Mouse (Mus musculus) MEL (cell line): ENCODE measurements around the gene Igsf21. TPM values are rescaled to one million over a fixed set of nuclear protein-coding genes. Genes with fewer than 3 reads are reported as not detected.

Experiments used
- DNase-seq: peaks from one replicate; pipeline ENCODE4 v3.0.0; 2011; ENCODE audit warnings: low read depth, low spot score
- H3K27ac ChIP-seq: 2 replicates; pipeline ENCODE4 v1.5.1; 2012; ENCODE audit warnings: low read depth, mild to moderate bottlenecking, control low read depth, low read length, moderate library complexity; ENCODE audit not compliant: control insufficient read depth
- H3K27me3 ChIP-seq, 2 experiments: fragments of 150-350 bp in 1 of 2; sonication (generic) in 1 of 2; 2 replicates each; pipeline ENCODE4 v1.6.1; 2012; ENCODE audit warnings: low read length in 2 of 2, mild to moderate bottlenecking in 2 of 2, improper control_type of control experiment in 1 of 2, moderate library complexity in 1 of 2; ENCODE audit not compliant: insufficient read depth in 2 of 2, control insufficient read depth in 1 of 2
- H3K36me3 ChIP-seq, 2 experiments: 2 replicates each; pipeline ENCODE4 v1.6.1; 2012 to 2014; ENCODE audit warnings: low read length in 2 of 2, improper control_type of control experiment in 1 of 2, inconsistent platforms in 1 of 2, mild to moderate bottlenecking in 1 of 2; ENCODE audit not compliant: insufficient read depth in 2 of 2, control insufficient read depth in 1 of 2
- H3K4me1 ChIP-seq, 2 experiments: fragments of 150-350 bp in 1 of 2; sonication (generic) in 1 of 2; 2 replicates each; pipeline ENCODE4 v1.6.1; 2012; ENCODE audit warnings: low read length in 2 of 2, improper control_type of control experiment in 1 of 2, mild to moderate bottlenecking in 1 of 2; ENCODE audit not compliant: insufficient read depth in 2 of 2, control insufficient read depth in 1 of 2
- H3K4me3 ChIP-seq, 2 experiments: fragments of 150-350 bp in 1 of 2; sonication (generic) in 1 of 2; 2 replicates each; pipeline ENCODE4 v1.5.1; 2012; ENCODE audit warnings: low read depth in 2 of 2, low read length in 2 of 2, mild to moderate bottlenecking in 2 of 2, moderate library complexity in 2 of 2, control low read depth in 1 of 2, improper control_type of control experiment in 1 of 2; ENCODE audit not compliant: control insufficient read depth in 1 of 2, insufficient read depth in 1 of 2
- H3K79me2 ChIP-seq: 2 replicates; pipeline ENCODE4 v1.6.1; 2012; ENCODE audit warnings: mild to moderate bottlenecking, low read length, moderate library complexity; ENCODE audit not compliant: control insufficient read depth, poor library complexity, insufficient read depth
- H3K9ac ChIP-seq: 2 replicates; pipeline ENCODE4 v1.6.1; 2012; ENCODE audit warnings: low read depth, mild to moderate bottlenecking, control low read depth, low read length, moderate library complexity; ENCODE audit not compliant: control insufficient read depth, poor library complexity, severe bottlenecking
- H3K9me3 ChIP-seq: fragments of 150-350 bp; sonication (generic); replicated peaks from 2 replicates; pipeline ENCODE4 v1.6.1; 2012; ENCODE audit warnings: mild to moderate bottlenecking, low read length, improper control_type of control experiment, moderate library complexity; ENCODE audit not compliant: insufficient read depth
- CHD2 ChIP-seq: IDR thresholded peaks from 2 replicates; pipeline ENCODE4 v1.6.1; 2011; ENCODE audit warnings: low read length, improper control_type of control experiment
- CTCF ChIP-seq, 3 experiments: IDR thresholded peaks in 2 of 3; conservative IDR thresholded peaks in 1 of 3; 2 replicates each; pipeline ENCODE4 v1.5.1; 2011 to 2012; ENCODE audit warnings: low read length in 3 of 3, low read depth in 2 of 3, mild to moderate bottlenecking in 2 of 3, improper control_type of control experiment in 1 of 3, inconsistent platforms in 1 of 3, mixed read lengths in 1 of 3, moderate library complexity in 1 of 3; ENCODE audit not compliant: control insufficient read depth in 1 of 3, insufficient read depth in 1 of 3, poor library complexity in 1 of 3, severe bottlenecking in 1 of 3
- EP300 ChIP-seq, 2 experiments: IDR thresholded peaks; 2 replicates each; pipeline ENCODE4 v1.6.1; 2011; ENCODE audit warnings: improper control_type of control experiment in 2 of 2, low read length in 2 of 2, low read depth in 1 of 2, mild to moderate bottlenecking in 1 of 2
- ETS1 ChIP-seq: IDR thresholded peaks from 2 replicates; pipeline ENCODE4 v1.6.1; 2012; ENCODE audit warnings: low read depth, mild to moderate bottlenecking, inconsistent platforms, low read length, improper control_type of control experiment, moderate library complexity
- GABPA ChIP-seq: IDR thresholded peaks from 2 replicates; pipeline ENCODE4 v1.6.1; 2012; ENCODE audit warnings: low read depth, mild to moderate bottlenecking, inconsistent platforms, low read length, improper control_type of control experiment, moderate library complexity
- GATA1 ChIP-seq: IDR thresholded peaks from 2 replicates; pipeline ENCODE4 v1.6.1; 2011; ENCODE audit warnings: low read depth, low read length, improper control_type of control experiment
- JUND ChIP-seq: IDR thresholded peaks from 2 replicates; pipeline ENCODE4 v1.6.1; 2011; ENCODE audit warnings: low read depth, mild to moderate bottlenecking, improper control_type of control experiment, low read length
- KAT2A ChIP-seq: conservative IDR thresholded peaks from 2 replicates; pipeline ENCODE4 v1.6.1; 2012; ENCODE audit warnings: low read depth, low read length, improper control_type of control experiment, inconsistent platforms
- MAFK ChIP-seq: IDR thresholded peaks from 2 replicates; pipeline ENCODE4 v1.6.1; 2011; ENCODE audit warnings: low read depth, mild to moderate bottlenecking, low read length, improper control_type of control experiment, borderline replicate concordance
- MAX ChIP-seq: IDR thresholded peaks from 2 replicates; pipeline ENCODE4 v1.6.1; 2011; ENCODE audit warnings: low read length, improper control_type of control experiment
- MAZ ChIP-seq: IDR thresholded peaks from 2 replicates; pipeline ENCODE4 v1.6.1; 2012; ENCODE audit warnings: low read depth, mild to moderate bottlenecking, inconsistent platforms, low read length, improper control_type of control experiment
- MYB ChIP-seq: IDR thresholded peaks from 2 replicates; pipeline ENCODE4 v1.6.1; 2011; ENCODE audit warnings: mild to moderate bottlenecking, low read depth, low read length, improper control_type of control experiment
- MYC ChIP-seq: IDR thresholded peaks from 2 replicates; pipeline ENCODE4 v1.6.1; 2011; ENCODE audit warnings: low read depth, mild to moderate bottlenecking, low read length, improper control_type of control experiment, moderate library complexity
- NELFE ChIP-seq: IDR thresholded peaks from 2 replicates; pipeline ENCODE4 v1.6.1; 2011; ENCODE audit warnings: low read depth, low read length, improper control_type of control experiment
- POLR2AphosphoS2 ChIP-seq: IDR thresholded peaks from 2 replicates; pipeline ENCODE4 v1.6.1; 2011; ENCODE audit warnings: low read length, improper control_type of control experiment
- SIN3A ChIP-seq: IDR thresholded peaks from 2 replicates; pipeline ENCODE4 v1.6.1; 2012; ENCODE audit warnings: low read length, improper control_type of control experiment, inconsistent platforms
- TAL1 ChIP-seq: IDR thresholded peaks from 2 replicates; pipeline ENCODE4 v1.6.1; 2012; ENCODE audit warnings: mild to moderate bottlenecking, inconsistent platforms, low read length, moderate library complexity, mixed read lengths
- TBP ChIP-seq: IDR thresholded peaks from 2 replicates; pipeline ENCODE4 v1.8.0; 2011; ENCODE audit warnings: low read depth, low read length, improper control_type of control experiment
- USF2 ChIP-seq, 2 experiments: IDR thresholded peaks; 2 replicates each; pipeline ENCODE4 v1.6.1; 2011 to 2012; ENCODE audit warnings: improper control_type of control experiment in 2 of 2, low read length in 2 of 2, borderline replicate concordance in 1 of 2, inconsistent platforms in 1 of 2, low read depth in 1 of 2, mild to moderate bottlenecking in 1 of 2; ENCODE audit not compliant: insufficient read depth in 1 of 2
- ZNF384 ChIP-seq: IDR thresholded peaks from 2 replicates; pipeline ENCODE4 v1.6.1; 2012; ENCODE audit warnings: low read depth, mild to moderate bottlenecking, inconsistent platforms, low read length, improper control_type of control experiment
- polyA plus RNA-seq, 2 experiments: library from polyadenylated mRNA; stranded (reverse) in 1 of 2; unstranded in 1 of 2; fragments of >175 nt in 1 of 2; fragments of >200 nt in 1 of 2; gene quantifications; 2 replicates each; pipeline versions ENCODE4 v1.2.1 to v1.2.4; 2012; ENCODE audit warnings: low replicate concordance in 2 of 2, low read depth in 1 of 2; ENCODE audit not compliant: insufficient read length in 2 of 2, insufficient read depth in 1 of 2, missing spikeins in 1 of 2
- total RNA-seq: library from RNA; depleted of rRNA; stranded (reverse); fragments of 300-350 nt; gene quantifications from 2 replicates; pipeline ENCODE4 v1.2.3, GENCODE M21; 2012

Igsf21 gene
- total and polyA plus RNA-seq, 3 experiments: not detected

DNA sequence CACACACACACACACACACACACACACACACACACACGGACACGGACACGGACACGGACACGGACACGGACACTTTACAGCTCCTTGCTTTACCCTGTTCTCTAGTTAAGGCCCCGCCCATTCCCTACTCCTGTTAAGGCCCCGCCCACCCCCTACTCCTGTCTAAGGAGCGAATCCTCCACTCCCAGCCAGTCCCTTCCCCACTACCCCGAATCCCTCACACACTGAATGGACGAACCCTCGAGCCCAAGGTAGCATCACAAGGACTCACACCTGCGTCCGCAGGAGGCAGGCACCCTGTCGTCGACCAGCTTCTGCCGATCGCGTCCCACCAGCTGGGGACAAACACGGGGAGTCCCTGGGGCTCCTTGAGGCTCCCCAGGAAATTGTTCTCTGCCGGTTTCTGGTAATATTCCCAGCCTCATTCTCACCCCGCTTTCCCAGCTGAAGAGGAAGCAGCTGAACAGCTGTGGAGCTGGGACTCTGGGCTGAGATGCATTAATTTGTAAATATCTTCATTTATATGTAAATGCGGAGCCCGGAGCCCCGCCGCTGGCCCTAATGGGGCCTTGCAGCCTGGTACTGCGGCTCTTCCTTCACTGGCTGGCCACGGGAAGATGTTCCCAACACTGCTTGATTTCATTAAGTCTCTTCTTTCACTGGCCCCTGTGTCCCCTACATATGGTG lies 143.1 kb downstream of the Igsf21 start:
- no peaks in the 10 kb centered on the region for H3K9me3 ChIP-seq
- no peaks in the 10 kb centered on the region for H3K4me1 ChIP-seq
- H3K27ac ChIP-seq: no peak overlapping the region
- no peak for DNase-seq
- H3K9ac ChIP-seq: no peak overlapping the region
- H3K4me3 ChIP-seq: no peak overlapping the region
- H3K79me2 ChIP-seq: no peaks in the 10 kb centered on the region
- no peaks in the 10 kb centered on the region for H3K36me3 ChIP-seq
- H3K27me3 ChIP-seq: no peaks in the 10 kb centered on the region
- TF ChIP-seq JUND (no peak), CTCF (IDR thresholded peaks at IDR 0.05 in 2 of 3, conservative IDR thresholded peaks at IDR 0.05 in 1 of 3; ENCODE audit: control insufficient read depth in 1 of 3, insufficient read depth in 1 of 3, low read depth in 2 of 3, low read length in 3 of 3, poor library complexity in 1 of 3, severe bottlenecking in 1 of 3) (no peak), GABPA (no peak), NELFE (no peak), CHD2 (no peak)

DNA sequence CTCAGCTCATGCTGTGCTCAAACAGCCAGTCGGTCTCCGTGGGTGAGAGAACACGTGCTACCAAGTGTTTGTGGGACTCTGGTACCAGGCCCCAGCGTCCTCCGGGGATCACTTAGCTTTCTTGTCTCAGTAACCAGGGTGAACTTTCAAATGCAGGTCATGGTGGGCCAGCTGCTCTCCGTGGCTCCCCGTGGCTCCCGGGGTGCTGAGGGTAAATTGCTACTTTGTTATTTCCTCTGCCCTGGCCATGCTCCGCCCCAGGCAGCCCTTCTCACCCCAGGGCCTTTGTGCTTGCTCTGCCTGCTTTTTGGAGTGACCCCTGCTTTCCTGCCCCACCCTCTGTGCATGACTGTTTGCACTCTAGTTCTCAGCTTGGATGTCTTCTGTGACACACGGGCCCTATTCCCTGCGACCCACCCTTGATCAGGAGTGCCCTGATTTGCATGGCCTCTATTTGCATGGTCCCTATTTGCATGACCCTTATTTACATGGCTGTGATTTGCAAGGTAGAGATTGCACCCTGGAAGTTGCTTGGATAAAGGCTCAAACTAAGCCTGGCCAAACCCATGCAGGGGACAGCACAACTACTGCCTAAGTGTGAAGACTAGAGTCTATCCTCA lies 143.9 kb downstream of the Igsf21 start:
- no peaks in the 10 kb centered on the region for H3K79me2 ChIP-seq
- H3K27ac ChIP-seq: no peak overlapping the region
- H3K27me3 ChIP-seq: no peaks in the 10 kb centered on the region
- no peak overlapping the region for H3K4me3 ChIP-seq
- H3K9ac ChIP-seq: no peak overlapping the region
- no peaks in the 10 kb centered on the region for H3K9me3 ChIP-seq
- no peaks in the 10 kb centered on the region for H3K36me3 ChIP-seq
- TF ChIP-seq MAZ (no peak), EP300 (IDR thresholded peaks at IDR 0.05; ENCODE audit: low read depth in 1 of 2, low read length in 2 of 2) (no peak), TBP (no peak), MAFK (no peak), MAX (no peak), ZNF384 (no peak), ETS1 (no peak), POLR2AphosphoS2 (no peak), CTCF (IDR thresholded peaks at IDR 0.05 in 2 of 3, conservative IDR thresholded peaks at IDR 0.05 in 1 of 3; ENCODE audit: control insufficient read depth in 1 of 3, insufficient read depth in 1 of 3, low read depth in 2 of 3, low read length in 3 of 3, poor library complexity in 1 of 3, severe bottlenecking in 1 of 3) (no peak), SIN3A (no peak), GATA1 (no peak), MYB (no peak), USF2 (IDR thresholded peaks at IDR 0.05; ENCODE audit: borderline replicate concordance in 1 of 2, insufficient read depth in 1 of 2, low read depth in 1 of 2, low read length in 2 of 2) (no peak), KAT2A (no peak), TAL1 (no peak), NELFE (no peak), MYC (no peak)
- H3K4me1 ChIP-seq: no peaks in the 10 kb centered on the region
- DNase-seq: no peak
